Mouse (Mus musculus): ENCODE data around the gene Bcor.

DNA sequence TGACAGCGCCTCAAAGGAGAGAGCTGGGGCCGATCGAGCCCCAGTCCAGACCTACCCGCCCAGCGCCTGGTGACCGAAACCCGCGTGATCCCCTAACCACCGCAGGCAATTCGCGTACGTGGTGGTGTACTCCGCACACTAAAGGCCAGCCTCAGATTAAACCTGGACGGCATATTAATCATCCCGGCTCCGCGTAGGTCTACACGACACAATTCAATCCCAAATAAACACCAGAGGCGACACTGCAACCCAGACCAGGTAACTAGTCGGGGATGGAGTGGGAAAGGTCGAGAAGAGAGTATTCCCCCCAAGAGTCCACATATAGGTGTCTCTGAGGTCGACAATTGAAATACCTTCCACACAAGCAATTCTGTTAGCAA lies 82.6 kb downstream of the Bcor start:
- TF ChIP-seq CTCF (IDR thresholded peaks at IDR 0.05; ENCODE audit: low read depth, low read length) (no peak), POLR2A (IDR thresholded peaks at IDR 0.05; ENCODE audit: insufficient read depth, low read length) (no peak)

Data from ES-Bruce4 (cell line).